Mouse (Mus musculus): ENCODE data around the gene Tctex1d1.

DNA sequence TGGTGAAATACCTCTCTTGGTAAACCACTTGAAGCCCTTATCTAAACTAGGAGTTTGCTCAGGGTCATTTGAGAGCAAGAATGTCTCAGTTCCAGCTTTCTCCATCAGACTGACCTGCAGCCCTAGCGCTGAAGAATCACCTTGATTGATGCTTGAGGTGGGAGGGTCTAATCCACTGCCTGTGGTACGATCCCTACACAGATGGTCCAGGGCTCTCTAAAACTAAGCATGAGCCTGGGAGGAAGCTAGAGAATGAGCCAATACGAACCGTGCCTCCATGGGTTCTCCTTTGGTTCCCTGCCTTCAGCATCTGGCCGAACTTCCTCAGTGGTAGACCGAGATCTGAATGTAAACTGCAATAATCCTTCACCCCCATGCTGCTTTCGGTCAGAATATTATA is 49.3 kb downstream of the Tctex1d1 start:
- TF ChIP-seq CTCF (IDR thresholded peaks at IDR 0.05; ENCODE audit: control insufficient read depth, insufficient read depth, low read length) (no peak), POLR2A (IDR thresholded peaks at IDR 0.05; ENCODE audit: borderline replicate concordance, control insufficient read depth, low read depth, low read length) (no peak)
